Comparison of ENCODE assay signal across 16 mouse cellular contexts in genomic region chr10:20219538-20219937, GRCm38 (mm10).
DNase-seq lines count a peak whose midpoint lies in the region; ATAC-seq and TF ChIP-seq lines count a peak whose summit lies in the region.
"Had no signal": no experiment of that assay in that cellular context is flagged by ENCODE, and none has a peak within 500 bp of the region (broad histone marks: within the 10 kb centered on the region; RNA-seq: fewer than 3 reads in every experiment).

No protein-coding gene starts in this region.

- no peaks in the 10 kb centered on the region for H3K9me3 ChIP-seq in forebrain, embryonic 12.5 days
- H3K9me3 ChIP-seq: hindbrain, embryonic 12.5 days; kidney, embryonic 15.5 days had no signal

- peaks cover 4% of the 10 kb centered on the region; the same call in 1 of the 2 replicates for H3K4me1 ChIP-seq in spleen, adult 2 months (ENCODE audit: control insufficient read depth, insufficient read depth, insufficient read length)
- no peaks in the 10 kb centered on the region for H3K4me1 ChIP-seq in forebrain, embryonic 12.5 days
- H3K4me1 ChIP-seq: hindbrain, embryonic 12.5 days had no signal

- no peak overlapping the region for H3K9ac ChIP-seq in forebrain, embryonic 12.5 days
- H3K9ac ChIP-seq: hindbrain, embryonic 12.5 days; kidney, embryonic 15.5 days; lung, embryonic 14.5 days had no signal

- TF ChIP-seq CTCF in spleen, adult 2 months (IDR thresholded peaks at IDR 0.05; ENCODE audit: extremely low read depth, insufficient read depth, insufficient read length, insufficient replicate concordance), result no peak

- no peak for DNase-seq in spleen, adult 2 months (ENCODE audit: low read depth in 1 of 2, low spot score in 2 of 2)
- no peak for DNase-seq in spleen, postnatal 14 days (ENCODE audit: low spot score in 2 of 2)
- DNase-seq in induced T-regulatory cell, adult 2 months (ENCODE audit: low read depth), result peak; percentile 32
- peak; percentile 23 for DNase-seq in splenic B cell, adult 2 months (ENCODE audit: low read depth, low spot score)
- no peak for DNase-seq in left cerebral cortex, adult 9 months (ENCODE audit: low spot score in 2 of 2)
- DNase-seq in cerebellum, postnatal 14 days, result no peak
- DNase-seq: adrenal gland, postnatal 10 days; cerebellum, adult 8-10 months; liver; lung, embryonic 14.5 days had no signal

- no peak for ATAC-seq in forebrain, embryonic 12.5 days (ENCODE audit: low FRiP score)
- ATAC-seq: Patski had no signal

- H3K27me3 ChIP-seq in spleen, adult 2 months (ENCODE audit: control insufficient read depth, insufficient read depth, low read length), result no peaks in the 10 kb centered on the region
- no peaks in the 10 kb centered on the region for H3K27me3 ChIP-seq in splenic B cell, adult 2 months (ENCODE audit: control insufficient read depth, insufficient read depth, low read length, poor library complexity, severe bottlenecking)
- no peaks in the 10 kb centered on the region for H3K27me3 ChIP-seq in forebrain, embryonic 12.5 days
- H3K27me3 ChIP-seq: CH12.LX; hindbrain, embryonic 12.5 days; kidney, embryonic 15.5 days; Patski had no signal

- H3K4me2 ChIP-seq in forebrain, embryonic 12.5 days, result no peak overlapping the region
- H3K4me2 ChIP-seq: hindbrain, embryonic 12.5 days; kidney, embryonic 15.5 days; lung, embryonic 14.5 days had no signal

- no peak overlapping the region for H3K27ac ChIP-seq in spleen, adult 2 months (ENCODE audit: insufficient read depth, low read length)
- H3K27ac ChIP-seq in forebrain, embryonic 12.5 days, result no peak overlapping the region
- H3K27ac ChIP-seq: hindbrain, embryonic 12.5 days; kidney, embryonic 15.5 days had no signal

- TF ChIP-seq POLR2A in spleen, adult 2 months (IDR thresholded peaks at IDR 0.05; ENCODE audit: low read depth, low read length), result no peak

- no peaks in the 10 kb centered on the region for H3K36me3 ChIP-seq in spleen, adult 2 months (ENCODE audit: control insufficient read depth, insufficient read depth, low read length)
- H3K36me3 ChIP-seq in splenic B cell, adult 2 months (ENCODE audit: control insufficient read depth, insufficient read depth, low read length, poor library complexity, severe bottlenecking), result no peaks in the 10 kb centered on the region
- H3K36me3 ChIP-seq in forebrain, embryonic 12.5 days (replicated peaks), result no peaks in the 10 kb centered on the region
- H3K36me3 ChIP-seq: hindbrain, embryonic 12.5 days; kidney, embryonic 15.5 days had no signal

- H3K4me3 ChIP-seq in spleen, adult 2 months (ENCODE audit: extremely low read depth, insufficient read depth, insufficient read length), result peak overlapping the region; percentile 21; the same call in 1 of the 2 replicates
- H3K4me3 ChIP-seq in forebrain, embryonic 12.5 days (replicated peaks), result no peak overlapping the region
- H3K4me3 ChIP-seq: erythroblast, embryonic 14.5 days; hindbrain, embryonic 12.5 days; kidney, embryonic 15.5 days had no signal

- 19% methylated on average over 8 of the region's 8 CpGs for WGBS in spleen, adult 2 months
- 89% methylated on average over 8 of the region's 8 CpGs for WGBS in forebrain, embryonic 12.5 days

Comparison
In these comparisons a context has a peak if more than half of its experiments do, and no peak if none do; other contexts are left out.
1. DNase-seq: peak in induced T-regulatory cell, adult 2 months (single experiment) and splenic B cell, adult 2 months (single experiment); none in spleen, adult 2 months (0 of 2), spleen, postnatal 14 days (0 of 2), left cerebral cortex, adult 9 months (0 of 2) and cerebellum, postnatal 14 days (0 of 2).